Mouse (Mus musculus): Measurements from ENCODE around the gene Sept3. TPM values are rescaled to one million over a fixed set of nuclear protein-coding genes. Genes with fewer than 3 reads are reported as not detected.

Sept3 gene
- polyA plus RNA-seq (2016; fragmentation: Nextera tagmentation; extraction: Ambion mirVana) = 3.7 and 14.0 TPM in 2 replicates

DNA sequence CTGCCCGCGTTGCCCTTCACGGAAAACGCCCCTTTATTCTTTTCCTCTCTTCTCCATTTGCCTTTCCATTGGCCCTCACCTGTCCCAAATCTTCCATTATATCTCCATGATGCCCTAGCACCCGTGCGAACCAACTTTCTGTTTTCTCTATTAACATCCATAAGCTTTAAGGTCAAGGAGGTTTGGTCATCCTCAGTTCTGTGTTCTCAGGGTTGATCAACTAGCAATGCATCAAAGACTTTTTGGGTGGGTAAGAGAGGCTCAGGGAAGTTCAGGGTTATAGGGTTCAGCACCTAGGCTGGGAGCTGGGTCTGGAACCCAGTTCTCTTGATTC, at the start of gene Sept3:
TSS of gene Sept3 (plus strand) at position 301 of the 334 bp plus-strand sequence.
- 26% methylated on average over 6 of the region's 6 CpGs for WGBS
- Histone ChIP-seq H3K27ac (peak within 1 kb of the TSS; percentile 79), H3K4me1 (peaks cover 31% of the 10 kb centered on the region), H3K27me3 (ENCODE audit: insufficient read depth, poor library complexity, severe bottlenecking) (peaks cover 80% of the 10 kb centered on the region), H3K4me3 (peak within 1 kb of the TSS; percentile 71), H3K36me3 (no peaks in the 10 kb centered on the region), H3K9me3 (no peaks in the 10 kb centered on the region)
- no peak for DNase-seq (ENCODE audit: low spot score)

DNA sequence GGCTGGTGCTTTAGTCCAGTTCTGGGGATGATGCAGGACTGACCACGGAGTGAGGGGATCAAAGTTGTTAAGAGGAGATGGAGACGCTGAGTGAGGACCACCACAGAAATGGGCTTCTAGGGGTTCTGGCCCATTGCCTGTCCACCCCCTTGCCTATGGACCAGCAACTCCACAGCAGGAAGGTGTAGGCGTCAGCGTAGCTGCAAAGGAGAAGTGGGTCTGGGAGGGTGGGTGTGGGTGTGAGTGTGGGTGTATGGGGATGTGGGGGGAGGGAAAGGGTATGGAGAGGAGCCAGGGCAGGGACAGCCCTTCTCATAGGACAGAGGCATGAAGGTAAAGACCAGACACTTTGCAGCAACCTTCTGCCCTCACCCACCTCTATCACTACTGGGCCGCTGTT, 48.9 kb upstream of the Sept3 start:
- Histone ChIP-seq H3K4me1 (peaks cover 36% of the 10 kb centered on the region), H3K4me3 (no peak overlapping the region), H3K27ac (no peak overlapping the region), H3K27me3 (ENCODE audit: insufficient read depth, poor library complexity, severe bottlenecking) (peaks cover 79% of the 10 kb centered on the region), H3K9me3 (no peaks in the 10 kb centered on the region), H3K36me3 (no peaks in the 10 kb centered on the region)
- no peak for DNase-seq (ENCODE audit: low spot score)
- WGBS = 82% methylated on average over 5 of the region's 5 CpGs

DNA sequence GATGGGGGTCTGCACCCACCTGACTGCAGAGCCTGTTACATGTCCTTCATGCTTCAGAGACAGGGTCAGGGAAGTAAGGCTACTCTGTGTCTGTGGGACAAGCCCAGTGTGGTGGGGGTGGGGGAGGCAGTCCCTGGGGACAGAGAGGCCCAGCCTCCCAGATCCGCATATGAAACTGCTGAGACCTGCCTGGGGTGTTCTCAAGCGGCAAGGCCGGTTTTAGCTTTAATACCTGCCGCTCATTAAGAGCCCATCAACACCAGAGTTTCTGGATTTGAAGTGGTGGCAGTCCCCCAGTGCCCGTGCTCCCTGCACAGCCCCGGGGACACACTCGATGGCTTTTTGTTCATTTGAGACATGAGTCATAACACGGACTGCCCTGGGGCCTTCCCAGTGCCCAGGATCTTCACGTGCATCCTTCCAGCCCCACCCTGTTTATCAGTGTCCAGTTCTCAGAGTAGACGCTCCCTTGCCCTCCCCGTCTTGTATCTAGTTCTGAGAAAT, 45.1 kb upstream of the Sept3 start:
- H3K36me3 ChIP-seq = peaks cover 13% of the 10 kb centered on the region; the same call in 1 of the 2 replicates
- peak; percentile 88 for DNase-seq (ENCODE audit: low spot score)
- no peaks in the 10 kb centered on the region for H3K9me3 ChIP-seq
- 34% methylated on average over 11 of the region's 11 CpGs for WGBS
- peaks cover 21% of the 10 kb centered on the region for H3K4me1 ChIP-seq
- peak overlapping the region; percentile 75 for H3K27ac ChIP-seq
- no peak overlapping the region for H3K4me3 ChIP-seq
- peaks cover 56% of the 10 kb centered on the region for H3K27me3 ChIP-seq (ENCODE audit: insufficient read depth, poor library complexity, severe bottlenecking)

- Histone ChIP-seq H3K27me3 (ENCODE audit: insufficient read depth, poor library complexity, severe bottlenecking) (peaks cover 51% of the 10 kb centered on the region), H3K4me1 (peaks cover 22% of the 10 kb centered on the region), H3K4me3 (no peak overlapping the region), H3K9me3 (no peaks in the 10 kb centered on the region), H3K27ac (peak overlapping the region; percentile 75), H3K36me3 (peaks cover 14% of the 10 kb centered on the region; the same call in 1 of the 2 replicates)
- DNase-seq (ENCODE audit: low spot score) = no peak
- 64% methylated on average over 6 of the region's 6 CpGs for WGBS
Measured at GRCm38 (mm10) chr15:82230098-82230611, 44.5 kb upstream of the Sept3 start.

GRCm38 (mm10) chr15:82231100-82231499, 43.6 kb upstream of the Sept3 start:
- no peak for DNase-seq (ENCODE audit: low spot score)
- Histone ChIP-seq H3K9me3 (no peaks in the 10 kb centered on the region), H3K27me3 (ENCODE audit: insufficient read depth, poor library complexity, severe bottlenecking) (peaks cover 41% of the 10 kb centered on the region), H3K4me1 (peaks cover 32% of the 10 kb centered on the region), H3K27ac (0 out of 2 replicates have a peak overlapping the region, but pooled peaks have one; percentile 75), H3K4me3 (no peak overlapping the region), H3K36me3 (peaks cover 14% of the 10 kb centered on the region; the same call in 1 of the 2 replicates)
- WGBS = 67% methylated on average over 4 of the region's 4 CpGs

DNA sequence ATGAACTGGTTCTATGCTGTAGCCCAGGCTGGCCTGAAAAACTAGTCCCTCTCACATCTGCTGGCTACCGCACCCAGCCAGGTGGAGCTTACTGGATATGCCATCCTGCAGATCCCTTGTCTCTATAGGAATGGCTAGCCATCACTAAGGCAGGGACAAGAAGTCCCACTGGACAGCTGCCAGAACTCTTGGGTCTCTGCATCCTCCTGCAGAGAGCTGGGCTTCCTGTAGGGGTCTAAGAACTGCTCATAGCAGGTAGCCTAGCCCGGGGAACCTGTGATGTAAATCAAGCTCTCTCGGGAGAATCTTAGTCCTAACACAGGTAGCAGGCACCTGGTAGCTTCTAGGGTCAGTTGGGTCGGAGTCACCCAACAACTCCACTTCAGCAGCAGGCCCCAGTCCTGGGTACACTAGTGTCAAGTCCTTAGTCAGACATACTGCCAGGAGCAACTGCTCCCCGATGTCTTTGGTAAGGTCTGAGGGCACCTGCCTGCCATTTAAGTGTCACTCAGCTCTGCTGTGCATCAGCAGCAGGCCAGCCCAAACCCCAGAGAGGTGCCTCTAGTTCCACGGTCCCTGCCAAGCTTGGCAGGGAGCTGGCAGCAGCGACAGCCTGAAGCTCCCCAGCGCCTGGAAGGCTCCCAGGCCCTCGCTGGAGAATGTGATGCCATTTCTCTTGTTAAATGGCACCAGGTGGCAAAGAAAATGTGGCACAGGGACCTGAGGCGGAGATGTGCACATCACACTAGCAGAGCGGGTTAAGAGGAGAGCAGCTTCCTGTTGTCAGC, 42.9 kb upstream of the Sept3 start:
- WGBS = 67% methylated on average over 11 of the region's 11 CpGs
- H3K4me3 ChIP-seq = no peak overlapping the region

DNA sequence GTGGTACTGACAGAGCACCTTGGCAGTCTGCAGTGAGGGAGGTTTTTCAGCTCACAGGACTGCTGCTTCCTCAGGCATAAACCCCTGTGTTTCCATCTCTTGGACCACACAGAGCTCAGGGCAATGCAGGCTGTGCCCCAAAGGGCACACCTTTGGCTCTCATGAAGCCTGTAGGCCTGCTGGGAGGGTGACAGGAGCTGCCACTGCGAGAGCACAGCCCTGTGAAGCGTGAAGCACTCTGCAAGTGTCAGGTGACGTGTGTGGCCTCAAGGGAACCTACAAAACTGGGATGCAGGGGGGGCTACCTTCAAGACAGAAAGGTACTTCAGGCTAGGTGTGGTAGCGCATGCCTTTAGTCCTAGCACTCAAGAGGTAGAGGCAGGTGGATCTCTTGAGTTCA, 42.0 kb upstream of the Sept3 start:
- no peak overlapping the region; the same call in 1 of the 2 replicates for H3K27ac ChIP-seq
- H3K9me3 ChIP-seq = no peaks in the 10 kb centered on the region
- peaks cover 36% of the 10 kb centered on the region for H3K4me1 ChIP-seq
- peaks cover 32% of the 10 kb centered on the region for H3K27me3 ChIP-seq (ENCODE audit: insufficient read depth, poor library complexity, severe bottlenecking)
- WGBS = 69% methylated on average over 4 of the region's 4 CpGs
- H3K36me3 ChIP-seq = peaks cover 14% of the 10 kb centered on the region; the same call in 1 of the 2 replicates
- no peak overlapping the region for H3K4me3 ChIP-seq
- no peak for DNase-seq (ENCODE audit: low spot score)

More for the DNA sequence above, 42.9 kb upstream of the Sept3 start:
- H3K9me3 ChIP-seq = no peaks in the 10 kb centered on the region
- no peak overlapping the region for H3K27ac ChIP-seq
- peaks cover 14% of the 10 kb centered on the region; the same call in 1 of the 2 replicates for H3K36me3 ChIP-seq
- DNase-seq (ENCODE audit: low spot score) = no peak
- peaks cover 36% of the 10 kb centered on the region for H3K27me3 ChIP-seq (ENCODE audit: insufficient read depth, poor library complexity, severe bottlenecking)
- peaks cover 36% of the 10 kb centered on the region for H3K4me1 ChIP-seq

- peak; percentile 83 for DNase-seq (ENCODE audit: low spot score)
- Histone ChIP-seq H3K27ac (no peak overlapping the region), H3K4me1 (peaks cover 21% of the 10 kb centered on the region), H3K27me3 (ENCODE audit: insufficient read depth, poor library complexity, severe bottlenecking) (peaks cover 17% of the 10 kb centered on the region), H3K9me3 (no peaks in the 10 kb centered on the region), H3K4me3 (no peak overlapping the region), H3K36me3 (peaks cover 29% of the 10 kb centered on the region; the same call in 1 of the 2 replicates)
- WGBS = 53% methylated on average over 10 of the region's 10 CpGs
Measured at GRCm38 (mm10) chr15:82235661-82236060, 39.0 kb upstream of the Sept3 start.

GRCm38 (mm10) chr15:82236565-82236964, 38.1 kb upstream of the Sept3 start:
- Histone ChIP-seq H3K27ac (no peak overlapping the region), H3K27me3 (ENCODE audit: insufficient read depth, poor library complexity, severe bottlenecking) (peaks cover 12% of the 10 kb centered on the region), H3K4me3 (no peak overlapping the region), H3K9me3 (no peaks in the 10 kb centered on the region), H3K36me3 (peaks cover 35% of the 10 kb centered on the region; the same call in 1 of the 2 replicates), H3K4me1 (peaks cover 17% of the 10 kb centered on the region)
- peak; percentile 92 for DNase-seq (ENCODE audit: low spot score)
- WGBS = 19% methylated on average over 5 of the region's 5 CpGs

GRCm38 (mm10) chr15:82243311-82243710, 31.4 kb upstream of the Sept3 start:
- Histone ChIP-seq H3K9me3 (no peaks in the 10 kb centered on the region), H3K36me3 (peaks cover 14% of the 10 kb centered on the region; the same call in 1 of the 2 replicates), H3K4me1 (peaks cover 7% of the 10 kb centered on the region), H3K27me3 (ENCODE audit: insufficient read depth, poor library complexity, severe bottlenecking) (no peaks in the 10 kb centered on the region), H3K4me3 (peak overlapping the region; percentile 82), H3K27ac (peak overlapping the region; percentile 92; the same call in 1 of the 2 replicates)
- no peak for DNase-seq (ENCODE audit: low spot score)
- 81% methylated on average over 3 of the region's 3 CpGs for WGBS

- H3K9me3 ChIP-seq = no peaks in the 10 kb centered on the region
Measured at GRCm38 (mm10) chr15:82243742-82244114, 31.0 kb upstream of the Sept3 start.

DNA sequence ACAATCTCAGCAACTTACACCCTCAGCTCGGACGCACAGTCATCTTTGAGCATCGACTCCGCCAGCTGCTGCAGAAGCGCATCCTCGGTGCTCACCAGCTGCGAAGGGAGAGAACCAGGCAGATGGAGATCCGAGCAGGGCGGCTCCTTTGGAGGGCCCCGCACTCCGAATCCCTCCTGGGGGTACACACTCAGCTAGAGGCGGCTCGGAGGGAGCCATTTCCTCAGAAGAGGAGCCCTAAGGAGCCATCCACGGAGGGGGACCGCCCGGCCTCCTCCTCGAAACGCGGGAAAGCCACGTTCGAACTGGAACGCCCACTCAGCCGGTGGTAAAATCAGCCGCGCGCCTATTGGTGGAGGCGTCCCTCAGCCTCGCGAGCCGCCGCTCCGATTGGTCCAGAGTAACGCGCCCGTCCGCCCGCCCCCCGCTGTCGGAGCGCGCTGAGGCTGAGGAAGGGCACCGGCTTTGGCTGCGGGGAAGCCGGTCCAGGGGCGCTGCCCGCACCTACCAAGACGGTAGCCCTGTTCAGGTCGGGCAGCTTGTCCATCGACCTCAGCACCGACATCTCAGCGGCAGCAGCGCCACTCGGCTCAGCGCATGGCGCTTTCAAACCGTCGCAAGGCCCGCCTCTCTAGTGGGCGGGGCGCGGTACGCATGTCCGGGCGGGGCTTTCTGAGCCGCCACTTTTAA, 30.4 kb upstream of the Sept3 start, which contains the start of gene Cenpm:
TSS of gene Cenpm (minus strand) at position 634 of the 690 bp plus-strand sequence.
- H3K4me3 ChIP-seq = peak within 1 kb of the TSS; percentile 82
- H3K4me1 ChIP-seq = peaks cover 7% of the 10 kb centered on the region
- no peaks in the 10 kb centered on the region for H3K27me3 ChIP-seq (ENCODE audit: insufficient read depth, poor library complexity, severe bottlenecking)
- peak within 1 kb of the TSS; percentile 92 for H3K27ac ChIP-seq
- DNase-seq (ENCODE audit: low spot score) = peak; percentile 98
- H3K36me3 ChIP-seq = peaks cover 7% of the 10 kb centered on the region; the same call in 1 of the 2 replicates
- under 1% methylated on average over 65 of the region's 65 CpGs for WGBS
- H3K9me3 ChIP-seq = no peaks in the 10 kb centered on the region

More at GRCm38 (mm10) chr15:82243742-82244114, 31.0 kb upstream of the Sept3 start:
- WGBS = 8% methylated on average over 12 of the region's 12 CpGs
- H3K36me3 ChIP-seq = peaks cover 12% of the 10 kb centered on the region; the same call in 1 of the 2 replicates
- no peaks in the 10 kb centered on the region for H3K27me3 ChIP-seq (ENCODE audit: insufficient read depth, poor library complexity, severe bottlenecking)
- H3K4me3 ChIP-seq = peak overlapping the region; percentile 82
- H3K27ac ChIP-seq = peak overlapping the region; percentile 92
- H3K4me1 ChIP-seq = peaks cover 7% of the 10 kb centered on the region
- no peak for DNase-seq (ENCODE audit: low spot score)
